10 mouse cellular contexts compared by ENCODE assay signal in genomic region chr7:29178106-29178505, GRCm38 (mm10). TPM values are rescaled to one million over a fixed set of nuclear protein-coding genes. Genes with fewer than 3 reads are reported as not detected.
DNase-seq lines count a peak whose midpoint lies in the region; ATAC-seq and TF ChIP-seq lines count a peak whose summit lies in the region.
"Had no signal": no experiment of that assay in that cellular context is flagged by ENCODE, and none has a peak within 500 bp of the region (broad histone marks: within the 10 kb centered on the region; RNA-seq: fewer than 3 reads in every experiment).

No protein-coding gene starts in this region.

- no peak overlapping the region for H3K9ac ChIP-seq in midbrain, embryonic 13.5 days (replicated peaks)
- H3K9ac ChIP-seq in midbrain, embryonic 15.5 days = no peak overlapping the region

- DNase-seq in gastrocnemius, adult 2 months = no peak
- DNase-seq in gastrocnemius, postnatal 4 days (ENCODE audit: low spot score in 2 of 2) = no peak
- peak; percentile 71 for DNase-seq in induced T-regulatory cell, adult 2 months (ENCODE audit: low read depth)
- DNase-seq in splenic B cell, adult 2 months (ENCODE audit: low read depth, low spot score) = peak; percentile 46
- DNase-seq in T-cell, adult 2 months (ENCODE audit: low spot score) = no peak
- no peak for DNase-seq in kidney, adult 8-10 months
- DNase-seq: heart, adult 11 months; kidney, postnatal 10 days had no signal

- H3K9me3 ChIP-seq in midbrain, embryonic 13.5 days = no peaks in the 10 kb centered on the region
- H3K9me3 ChIP-seq in midbrain, embryonic 15.5 days = no peaks in the 10 kb centered on the region

- H3K36me3 ChIP-seq in midbrain, embryonic 13.5 days = peaks cover 40% of the 10 kb centered on the region
- peaks cover 25% of the 10 kb centered on the region for H3K36me3 ChIP-seq in midbrain, embryonic 15.5 days (replicated peaks)
- peaks cover 5% of the 10 kb centered on the region; the same call in 1 of the 2 replicates for H3K36me3 ChIP-seq in splenic B cell, adult 2 months (ENCODE audit: control insufficient read depth, insufficient read depth, low read length, poor library complexity, severe bottlenecking)

- peak overlapping the region; percentile 96 for H3K27ac ChIP-seq in gastrocnemius, adult 2 months
- H3K27ac ChIP-seq in midbrain, embryonic 13.5 days = no peak overlapping the region
- no peak overlapping the region for H3K27ac ChIP-seq in midbrain, embryonic 15.5 days

- no peak overlapping the region for H3K4me2 ChIP-seq in midbrain, embryonic 13.5 days (replicated peaks)
- H3K4me2 ChIP-seq in midbrain, embryonic 15.5 days = no peak overlapping the region

- ATAC-seq in midbrain, embryonic 13.5 days = no peak
- no peak for ATAC-seq in midbrain, embryonic 15.5 days (replicated peaks)

- peaks cover 22% of the 10 kb centered on the region for H3K27me3 ChIP-seq in midbrain, embryonic 13.5 days
- peaks cover 22% of the 10 kb centered on the region for H3K27me3 ChIP-seq in midbrain, embryonic 15.5 days (replicated peaks)
- no peaks in the 10 kb centered on the region for H3K27me3 ChIP-seq in splenic B cell, adult 2 months (ENCODE audit: control insufficient read depth, insufficient read depth, low read length, poor library complexity, severe bottlenecking)

- TF ChIP-seq CTCF in gastrocnemius, adult 2 months (IDR thresholded peaks at IDR 0.05) = peak; percentile 40

- H3K4me3 ChIP-seq in gastrocnemius, adult 2 months = peak overlapping the region; percentile 74
- peak overlapping the region; percentile 84; the same call in 1 of the 2 replicates for H3K4me3 ChIP-seq in midbrain, embryonic 13.5 days (replicated peaks)
- no peak overlapping the region for H3K4me3 ChIP-seq in midbrain, embryonic 15.5 days

- peaks cover 22% of the 10 kb centered on the region for H3K4me1 ChIP-seq in midbrain, embryonic 13.5 days (replicated peaks)
- peaks cover 21% of the 10 kb centered on the region for H3K4me1 ChIP-seq in midbrain, embryonic 15.5 days

- WGBS in midbrain, embryonic 13.5 days = 94% methylated on average over 4 of the region's 4 CpGs
- 85% methylated on average over 4 of the region's 4 CpGs for WGBS in midbrain, embryonic 15.5 days

- intact Hi-C loops in gastrocnemius, adult 2 months (cut with DNase I) = loop anchor here (2.0 to 10.0 kb wide), 3 partner anchors 53 to 413 kb away; partner anchors contain the start of genes Dpf1, Nfkbib, Ryr1 and Sirt2

RNA-seq across cellular contexts. Expression of gene Psmd8, which starts 2.4 kb away (rescaled TPM):
- total RNA-seq in gastrocnemius, adult 2 months (2021) = 100 to 1,000 TPM; 142 to 228 TPM
- total RNA-seq in gastrocnemius, postnatal 4 days (2021) = 100 to 1,000 TPM; 174 to 187 TPM
- polyA plus RNA-seq in midbrain, embryonic 13.5 days (2015; fragmentation: Nextera tagmentation; extraction: Ambion mirVana) = 314 and 315 TPM in 2 replicates
- polyA plus RNA-seq in midbrain, embryonic 15.5 days (2015; fragmentation: Nextera tagmentation; extraction: Ambion mirVana) = 282 and 290 TPM in 2 replicates

RNA-seq across cellular contexts. Expression of gene Spred3, which starts 7.9 kb away (rescaled TPM):
- 1 to 10 TPM; 1.0 to 1.6 TPM for total RNA-seq in gastrocnemius, adult 2 months (2021)
- 1 to 10 TPM; 2.9 to 3.3 TPM for total RNA-seq in gastrocnemius, postnatal 4 days (2021)
- 9.4 and 9.9 TPM in 2 replicates for polyA plus RNA-seq in midbrain, embryonic 13.5 days (2015; fragmentation: Nextera tagmentation; extraction: Ambion mirVana)
- 11.3 and 11.5 TPM in 2 replicates for polyA plus RNA-seq in midbrain, embryonic 15.5 days (2015; fragmentation: Nextera tagmentation; extraction: Ambion mirVana)

RNA-seq across cellular contexts. Expression of gene Ggn, which starts 8.1 kb away (rescaled TPM):
- total RNA-seq in gastrocnemius, adult 2 months (2021) = under 1 TPM; 0.14 to 0.20 TPM
- under 1 TPM; 0.36 to 0.81 TPM for total RNA-seq in gastrocnemius, postnatal 4 days (2021)
- 0.54 and 0.93 TPM in 2 replicates for polyA plus RNA-seq in midbrain, embryonic 13.5 days (2015; fragmentation: Nextera tagmentation; extraction: Ambion mirVana)
- polyA plus RNA-seq in midbrain, embryonic 15.5 days (2015; fragmentation: Nextera tagmentation; extraction: Ambion mirVana) = 0.37 and 1.1 TPM in 2 replicates

RNA-seq across cellular contexts. Expression of gene Fam98c, which starts 22.1 kb away (rescaled TPM):
- total RNA-seq in gastrocnemius, adult 2 months (2021) = 10 to 100 TPM; 10.2 to 11.5 TPM
- 10 to 100 TPM; 12.8 to 13.2 TPM for total RNA-seq in gastrocnemius, postnatal 4 days (2021)
- 17.5 and 18.4 TPM in 2 replicates for polyA plus RNA-seq in midbrain, embryonic 13.5 days (2015; fragmentation: Nextera tagmentation; extraction: Ambion mirVana)
- 21.8 and 27.9 TPM in 2 replicates for polyA plus RNA-seq in midbrain, embryonic 15.5 days (2015; fragmentation: Nextera tagmentation; extraction: Ambion mirVana)

RNA-seq across cellular contexts. Expression of gene Catsperg1, which starts 35.7 kb away (rescaled TPM):
- under 1 TPM; 0.08 to 0.23 TPM for total RNA-seq in gastrocnemius, adult 2 months (2021)
- 1 to 10 TPM in 1 of 2 experiments, under 1 TPM in 1; 0.41 to 1.6 TPM for total RNA-seq in gastrocnemius, postnatal 4 days (2021)
- 2.0 and 3.3 TPM in 2 replicates for polyA plus RNA-seq in midbrain, embryonic 13.5 days (2015; fragmentation: Nextera tagmentation; extraction: Ambion mirVana)
- polyA plus RNA-seq in midbrain, embryonic 15.5 days (2015; fragmentation: Nextera tagmentation; extraction: Ambion mirVana) = 4.2 and 5.3 TPM in 2 replicates

Comparison
In these comparisons a context has a peak if more than half of its experiments do, and no peak if none do; other contexts are left out.
1. DNase-seq: peak in induced T-regulatory cell, adult 2 months (single experiment) and splenic B cell, adult 2 months (single experiment); none in gastrocnemius, adult 2 months (single experiment), gastrocnemius, postnatal 4 days (0 of 2), T-cell, adult 2 months (single experiment) and kidney, adult 8-10 months (0 of 2).